Mouse (Mus musculus) kidney, postnatal 0 days (tissue): ENCODE results near the gene Cdh13. TPM values are rescaled to one million over a fixed set of nuclear protein-coding genes. Genes with fewer than 3 reads are reported as not detected.

Experiments
- ATAC-seq: fragments of 200-750 bp; cut with Nextera tagmentation; replicated peaks from 2 replicates; pipeline ENCODE4 v1.8.0; 2017; ENCODE audit warnings: low read depth, moderate number of reproducible peaks, moderate TSS enrichment, moderate library complexity; ENCODE audit not compliant: low FRiP score
- DNase-seq: peaks from one replicate; pipeline ENCODE4 v3.0.0-alpha.2; 2016; ENCODE audit warnings: low spot score
- H3K27ac ChIP-seq: fragments of 300-500 bp; sonication (generic); 2 replicates; pipeline ENCODE4 v1.5.1; 2014; ENCODE audit warnings: mild to moderate bottlenecking
- H3K27me3 ChIP-seq: fragments of 300-500 bp; sonication (generic); 2 replicates; pipeline ENCODE4 v1.6.1; 2014; ENCODE audit warnings: low read length, mixed read lengths; ENCODE audit not compliant: insufficient read depth
- H3K36me3 ChIP-seq: fragments of 300-500 bp; sonication (generic); 2 replicates; pipeline ENCODE4 v1.6.1; 2014; ENCODE audit warnings: low read length, mixed read lengths; ENCODE audit not compliant: insufficient read depth
- H3K4me1 ChIP-seq: fragments of 300-500 bp; sonication (generic); replicated peaks from 2 replicates; pipeline ENCODE4 v1.6.1; 2014; ENCODE audit warnings: antibody characterized with exemption, low read length, mixed read lengths; ENCODE audit not compliant: insufficient read depth
- H3K4me2 ChIP-seq: fragments of 300-500 bp; sonication (generic); 2 replicates; pipeline ENCODE4 v1.6.1; 2014; ENCODE audit warnings: mild to moderate bottlenecking, low read length, moderate library complexity, mixed read lengths
- H3K4me3 ChIP-seq: fragments of 300-500 bp; sonication (generic); replicated peaks from 2 replicates; pipeline ENCODE4 v1.5.1; 2014; ENCODE audit warnings: low read depth, low read length
- H3K9ac ChIP-seq: fragments of 300-500 bp; sonication (generic); 2 replicates; pipeline ENCODE4 v1.6.1; 2014; ENCODE audit warnings: low read depth, low read length
- H3K9me3 ChIP-seq: fragments of 300-500 bp; sonication (generic); replicated peaks from 2 replicates; pipeline ENCODE4 v1.6.1; 2016; ENCODE audit warnings: low read length, inconsistent platforms, mixed read lengths
- CTCF ChIP-seq: IDR thresholded peaks from 2 replicates; pipeline ENCODE4 v1.5.1; 2016; ENCODE audit warnings: antibody characterized with exemption, low read depth, mild to moderate bottlenecking, moderate library complexity
- WGBS: fragments of 180-500 bp; shearing (Covaris S2); extraction: QIAGEN DNeasy Blood & Tissue Kit; methylation state at CpG from one replicate; pipeline ENCODE4 v1.1.7; 2014; 5-methylcytosine and 5-hydroxymethylcytosine counted together
- polyA plus RNA-seq: library from polyadenylated mRNA; unstranded; fragments of >200 nt; fragmentation: Nextera tagmentation; extraction: Ambion mirVana; gene quantifications from 2 replicates; pipeline ENCODE4 v1.2.1, GENCODE M21; 2015

Cdh13 gene
- polyA plus RNA-seq, 1 experiment from 2014 or later: 3.9 TPM

DNA sequence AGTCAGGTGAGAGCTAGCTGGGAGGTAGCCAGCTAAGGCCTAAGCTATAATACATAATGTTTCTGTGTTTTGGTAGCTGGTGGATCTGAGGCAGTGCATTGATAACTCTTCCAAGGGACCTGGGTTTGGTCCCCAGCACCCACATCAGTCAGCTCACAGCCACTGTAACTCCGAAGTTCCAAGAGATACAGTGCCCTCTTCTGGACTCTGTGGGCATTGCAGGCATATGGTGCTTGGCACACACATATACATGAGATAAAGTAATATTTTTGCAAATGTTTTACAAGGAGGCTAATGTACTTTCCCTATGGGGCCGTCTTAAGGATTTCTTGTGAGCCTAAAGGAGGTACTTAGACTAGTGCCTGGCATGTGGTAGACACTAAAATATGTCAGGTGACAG, 755.8 kb downstream of the Cdh13 start:
- TF ChIP-seq CTCF: peak; percentile 4; the same call in 1 of the 2 replicates
- ATAC-seq (no peak), DNase-seq (no peak)
- Histone ChIP-seq H3K36me3 (no peaks in the 10 kb centered on the region), H3K9me3 (no peaks in the 10 kb centered on the region), H3K27me3 (no peaks in the 10 kb centered on the region), H3K27ac (no peak overlapping the region), H3K4me2 (no peak overlapping the region), H3K4me1 (no peaks in the 10 kb centered on the region), H3K4me3 (no peak overlapping the region), H3K9ac (no peak overlapping the region)
- WGBS: 87% methylated on average over 2 of the region's 2 CpGs

DNA sequence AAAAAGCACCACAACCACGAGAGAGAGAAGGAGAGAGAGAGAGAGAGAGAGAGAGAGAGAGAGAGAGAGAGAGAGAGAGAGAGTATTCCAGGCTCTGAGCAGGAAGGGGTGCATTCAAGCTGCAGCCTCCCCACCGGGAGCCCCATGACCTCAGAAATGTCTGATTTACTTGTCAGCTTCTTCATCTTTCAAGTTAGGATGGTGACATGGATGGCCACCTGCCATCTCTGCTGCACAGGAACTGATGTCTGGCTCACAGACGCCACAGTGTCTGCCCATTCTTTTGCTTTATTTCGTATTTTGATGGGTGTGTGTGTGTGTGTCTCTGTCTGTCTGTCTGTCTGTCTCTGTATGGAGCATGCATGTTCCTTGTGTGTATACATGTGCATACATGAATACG, 774.3 kb downstream of the Cdh13 start:
- 62% methylated on average over 5 of the region's 5 CpGs for WGBS
- TF ChIP-seq CTCF: no peak

DNA sequence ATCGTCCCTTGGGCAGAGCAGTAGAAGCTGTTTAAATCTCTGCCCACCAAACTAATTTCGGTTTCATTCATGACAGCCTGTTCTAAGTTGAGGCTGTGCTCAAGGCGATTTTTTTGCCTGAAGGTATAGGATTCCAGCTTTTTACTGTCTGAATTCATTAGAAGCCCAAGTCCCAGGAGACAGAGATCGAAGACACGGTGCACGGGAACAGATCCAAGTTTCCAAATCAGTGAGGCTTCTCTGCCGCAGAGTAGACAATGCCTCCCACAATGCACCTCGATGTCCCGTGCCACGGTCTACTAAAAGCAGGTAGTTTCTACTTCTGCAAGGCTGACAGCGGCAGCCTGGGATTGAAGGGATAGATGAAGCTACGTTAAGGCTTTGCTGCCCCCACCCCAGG, 778.1 kb downstream of the Cdh13 start:
- Histone ChIP-seq H3K4me2 (no peak overlapping the region), H3K36me3 (no peaks in the 10 kb centered on the region), H3K4me3 (no peak overlapping the region), H3K27me3 (no peaks in the 10 kb centered on the region), H3K9ac (no peak overlapping the region), H3K4me1 (no peaks in the 10 kb centered on the region), H3K27ac (no peak overlapping the region), H3K9me3 (no peaks in the 10 kb centered on the region)
- DNase-seq (no peak), ATAC-seq (no peak)
- 62% methylated on average over 12 of the region's 12 CpGs for WGBS
- no peak for TF ChIP-seq CTCF

More for the DNA sequence above, 774.3 kb downstream of the Cdh13 start:
- Histone ChIP-seq H3K36me3 (no peaks in the 10 kb centered on the region), H3K9ac (no peak overlapping the region), H3K9me3 (no peaks in the 10 kb centered on the region), H3K27ac (no peak overlapping the region), H3K4me1 (no peaks in the 10 kb centered on the region), H3K27me3 (no peaks in the 10 kb centered on the region), H3K4me2 (no peak overlapping the region), H3K4me3 (no peak overlapping the region)
- DNase-seq (no peak), ATAC-seq (no peak)

DNA sequence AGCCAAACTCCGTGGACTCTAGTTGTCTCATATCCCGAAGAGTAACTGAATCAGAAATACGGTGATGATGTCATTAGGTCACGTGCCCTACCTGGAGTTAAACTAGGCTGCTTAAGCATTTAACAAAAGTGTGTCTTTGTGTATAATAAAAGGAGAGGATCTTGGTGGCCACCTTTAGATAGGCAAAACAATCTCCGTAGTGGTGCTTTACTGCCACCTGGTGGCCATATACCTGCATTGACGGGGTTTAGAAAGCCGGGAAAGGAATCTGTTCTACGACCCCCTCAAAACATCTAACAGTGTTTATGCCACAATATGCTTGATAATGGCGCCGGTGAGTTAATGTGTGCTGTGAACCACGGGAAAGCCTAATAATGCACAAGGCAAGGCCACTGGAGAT, 781.0 kb downstream of the Cdh13 start:
- no peaks in the 10 kb centered on the region for H3K9me3 ChIP-seq
- H3K9ac ChIP-seq: no peak overlapping the region
- ATAC-seq (no peak), DNase-seq (peak; percentile 67)
- H3K36me3 ChIP-seq: no peaks in the 10 kb centered on the region
- WGBS: 14% methylated on average over 11 of the region's 11 CpGs
- no peaks in the 10 kb centered on the region for H3K4me1 ChIP-seq
- H3K27me3 ChIP-seq: no peaks in the 10 kb centered on the region
- no peak overlapping the region for H3K4me3 ChIP-seq
- peak; percentile 88 for TF ChIP-seq CTCF
- H3K4me2 ChIP-seq: no peak overlapping the region
- H3K27ac ChIP-seq: no peak overlapping the region

DNA sequence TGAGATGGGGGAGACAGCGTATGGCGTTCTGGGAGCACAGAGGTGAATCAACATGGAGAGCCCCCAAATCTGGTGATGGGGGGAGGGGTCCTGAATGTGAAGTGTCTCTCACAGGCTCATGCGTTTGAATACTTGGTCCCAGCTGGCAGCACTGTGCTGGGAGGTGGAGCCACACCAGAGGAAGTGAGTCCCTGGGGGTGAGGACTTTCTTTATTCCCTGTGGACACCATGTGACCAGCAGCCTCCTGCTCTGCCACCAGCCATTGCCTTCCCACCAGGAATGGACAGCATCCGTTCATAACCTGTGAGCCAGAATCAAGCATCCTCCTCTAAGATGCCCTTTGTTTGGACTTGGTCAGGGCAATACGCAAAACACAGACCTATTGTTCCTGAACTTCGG, 788.8 kb downstream of the Cdh13 start:
- Histone ChIP-seq H3K36me3 (no peaks in the 10 kb centered on the region), H3K27ac (no peak overlapping the region), H3K9ac (no peak overlapping the region), H3K9me3 (no peaks in the 10 kb centered on the region), H3K27me3 (no peaks in the 10 kb centered on the region), H3K4me3 (no peak overlapping the region), H3K4me2 (no peak overlapping the region), H3K4me1 (no peaks in the 10 kb centered on the region)
- no peak for TF ChIP-seq CTCF
- 78% methylated on average over 6 of the region's 6 CpGs for WGBS
- DNase-seq: no peak
- no peak for ATAC-seq

DNA sequence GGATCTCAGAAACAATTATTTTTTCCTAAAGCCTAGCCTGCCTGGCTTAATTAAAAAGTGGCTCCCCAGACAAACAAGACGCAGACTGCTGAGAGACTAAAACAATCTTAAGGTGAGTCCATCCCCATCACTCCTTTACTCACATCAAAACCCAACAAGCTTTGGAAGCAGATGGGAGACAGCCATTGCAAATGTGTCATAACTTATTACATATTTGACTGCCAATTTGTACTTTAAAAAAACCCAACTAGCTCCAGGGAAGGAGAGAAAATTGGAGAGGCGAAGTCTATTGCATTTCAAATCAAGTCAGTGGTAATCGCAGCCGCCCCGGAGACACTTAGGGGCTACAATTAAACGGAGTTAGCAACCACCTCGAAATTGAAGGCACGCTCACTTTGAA, 801.5 kb downstream of the Cdh13 start:
- H3K4me1 ChIP-seq: no peaks in the 10 kb centered on the region
- DNase-seq (no peak), ATAC-seq (no peak)
- no peaks in the 10 kb centered on the region for H3K36me3 ChIP-seq
- no peak overlapping the region for H3K4me2 ChIP-seq
- H3K27ac ChIP-seq: no peak overlapping the region
- WGBS: 88% methylated on average over 8 of the region's 8 CpGs
- H3K9ac ChIP-seq: no peak overlapping the region
- TF ChIP-seq CTCF: no peak
- no peaks in the 10 kb centered on the region for H3K9me3 ChIP-seq
- H3K4me3 ChIP-seq: no peak overlapping the region
- no peaks in the 10 kb centered on the region for H3K27me3 ChIP-seq

DNA sequence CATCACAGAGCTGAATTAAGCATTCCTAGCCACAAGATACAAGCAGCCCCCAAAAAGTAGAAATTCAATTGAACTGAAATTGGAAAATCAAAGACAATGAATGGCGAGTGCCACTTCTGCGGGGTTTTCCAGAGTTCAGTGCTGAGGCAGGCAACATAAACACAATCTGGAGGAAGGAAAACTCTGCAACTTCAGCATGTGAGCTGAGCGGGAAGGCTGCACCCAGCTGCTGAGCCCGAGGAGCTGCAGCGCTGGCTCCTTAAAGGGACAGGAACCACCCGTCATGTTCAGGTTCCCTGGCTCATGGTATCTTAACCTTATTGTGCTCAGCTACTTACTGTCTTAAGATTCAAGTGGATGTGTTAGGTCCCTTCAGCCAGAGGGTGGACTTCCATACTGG, 814.7 kb downstream of the Cdh13 start:
- 10% methylated on average over 6 of the region's 6 CpGs for WGBS
- H3K4me2 ChIP-seq: no peak overlapping the region
- no peaks in the 10 kb centered on the region for H3K36me3 ChIP-seq
- TF ChIP-seq CTCF: no peak
- no peak overlapping the region for H3K9ac ChIP-seq
- no peaks in the 10 kb centered on the region for H3K4me1 ChIP-seq
- no peaks in the 10 kb centered on the region for H3K27me3 ChIP-seq
- ATAC-seq (no peak), DNase-seq (peak; percentile 10)
- H3K4me3 ChIP-seq: no peak overlapping the region
- H3K27ac ChIP-seq: no peak overlapping the region
- no peaks in the 10 kb centered on the region for H3K9me3 ChIP-seq
